Mouse (Mus musculus) lung, postnatal 0 days (tissue): Measurements from ENCODE around the gene Camta1.

Experiments used
- CTCF ChIP-seq: IDR thresholded peaks from 2 replicates; pipeline ENCODE4 v1.5.1; 2016; ENCODE audit warnings: antibody characterized with exemption, mild to moderate bottlenecking
- EP300 ChIP-seq: IDR thresholded peaks from 2 replicates; pipeline ENCODE4 v1.6.1; 2016; ENCODE audit warnings: antibody characterized with exemption, mild to moderate bottlenecking, control low read depth

GRCm38 (mm10) chr4:150915181-150915906 lies 946.3 kb downstream of the Camta1 start:
- TF ChIP-seq EP300 (peak; percentile 93), CTCF (no peak)
